Mouse (Mus musculus) T-helper 17 cell (primary cell): ENCODE measurements around the gene Gm20518.

Source experiments
- in situ Hi-C, 2 experiments: fragments of 300-600 bp; cut with MboI, MseI; formaldehyde crosslinking; loops; 1 replicate in 1 of 2; 2 replicates in 1 of 2; pipeline ENCODE4 v1.15.1; 2025; ENCODE audit warnings: high pct_unique_total_duplicates in 2 of 2

Gene Gm20518

DNA sequence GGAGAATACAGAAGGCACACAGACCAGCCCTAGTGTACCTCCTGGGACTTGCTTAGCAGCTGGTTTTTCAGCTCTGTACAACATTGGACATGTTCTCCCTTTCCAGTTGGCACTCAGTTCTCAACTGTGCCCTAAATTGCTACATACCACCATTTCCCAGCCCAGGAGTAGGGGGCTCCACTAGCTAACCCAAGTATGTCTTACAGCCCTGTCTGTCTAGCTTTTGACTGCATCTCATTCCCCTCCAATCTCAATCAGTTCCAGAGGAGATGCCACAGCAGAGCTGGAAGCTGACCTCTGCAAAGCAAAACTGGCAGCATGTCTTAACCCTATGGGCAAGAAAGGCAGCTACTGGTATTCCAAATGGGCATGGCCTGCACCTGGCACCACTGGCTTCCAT, 4.6 kb upstream of the Gm20518 start:
- in situ Hi-C loops = no loop called here

DNA sequence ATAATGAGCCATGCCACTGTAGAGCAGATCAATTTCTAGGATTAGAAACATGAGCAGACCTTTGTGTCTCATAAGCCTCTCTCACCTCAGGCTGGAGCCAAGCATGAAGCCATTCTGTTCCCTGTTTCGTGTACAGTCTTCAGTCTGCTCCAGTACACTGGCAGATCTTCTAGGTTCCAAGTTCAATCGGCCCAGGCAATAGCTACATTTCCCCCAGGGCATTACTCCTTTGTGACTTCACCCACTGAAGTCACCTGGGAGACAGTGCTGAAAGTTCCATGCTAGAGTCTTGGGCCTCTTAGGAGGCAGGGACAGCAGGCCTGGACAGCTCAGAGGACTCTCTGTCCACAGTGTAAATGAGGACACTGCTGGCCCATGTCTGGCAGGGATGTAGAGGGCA, 2.5 kb upstream of the Gm20518 start, which contains the start of gene Tssk1:
Gene Tssk1, plus strand, starts transcription at position 301 of the 400 bp plus-strand sequence.
- in situ Hi-C loops = no loop called here

DNA sequence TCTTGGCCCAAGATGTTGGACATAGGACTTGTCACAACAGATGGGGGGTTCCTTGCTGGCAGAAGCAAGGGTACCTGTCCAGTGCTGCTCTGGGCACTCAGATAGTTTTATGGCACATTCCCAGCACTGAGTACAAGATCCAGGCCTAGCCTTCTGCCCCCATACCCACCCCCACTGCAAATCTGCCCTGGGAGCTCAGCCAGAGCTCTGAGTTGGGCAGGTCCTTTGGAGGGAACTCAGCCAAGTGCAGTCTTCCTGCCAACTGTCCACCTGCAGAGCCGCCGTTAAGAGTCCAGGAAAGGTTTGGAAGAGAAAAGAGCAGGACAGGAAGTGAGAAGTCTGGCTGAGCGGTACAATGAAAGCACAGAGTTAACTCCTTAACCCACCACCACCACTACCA, 1.1 kb upstream of the Gm20518 start:
- in situ Hi-C loops = no loop called here

DNA sequence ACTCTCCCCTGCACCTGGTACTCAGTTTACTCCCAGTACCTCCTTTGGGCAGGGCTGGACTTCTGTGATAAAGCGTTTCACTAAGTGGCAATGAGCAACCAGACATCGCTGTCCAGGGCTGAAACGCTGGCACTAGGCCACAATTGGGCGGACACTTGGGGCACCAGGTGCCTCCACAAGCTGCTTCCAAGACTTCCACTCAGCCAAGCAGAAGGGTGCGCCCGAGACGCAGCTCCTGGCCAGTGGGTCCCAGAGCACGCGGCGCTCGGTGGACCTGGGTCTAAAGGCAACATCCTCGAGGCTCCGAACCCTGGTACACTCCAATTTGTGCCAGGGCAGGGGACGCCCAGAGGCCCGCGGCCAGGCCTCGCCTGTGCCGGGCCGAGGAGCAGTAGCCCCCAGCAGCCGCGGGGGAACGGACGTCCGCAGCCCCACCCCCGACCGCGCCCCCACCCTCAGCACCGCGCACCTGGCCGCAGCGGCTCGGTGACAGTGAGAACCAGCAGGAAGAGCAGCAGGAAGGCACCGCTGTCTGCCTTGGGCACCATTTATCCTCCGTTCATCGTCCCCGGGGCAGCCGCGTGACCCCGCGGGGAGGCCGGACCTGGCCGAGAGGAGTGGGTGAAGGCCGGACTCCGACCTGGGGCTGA, 429 bp downstream of the Gm20518 start:
- in situ Hi-C loops = no loop called here

DNA sequence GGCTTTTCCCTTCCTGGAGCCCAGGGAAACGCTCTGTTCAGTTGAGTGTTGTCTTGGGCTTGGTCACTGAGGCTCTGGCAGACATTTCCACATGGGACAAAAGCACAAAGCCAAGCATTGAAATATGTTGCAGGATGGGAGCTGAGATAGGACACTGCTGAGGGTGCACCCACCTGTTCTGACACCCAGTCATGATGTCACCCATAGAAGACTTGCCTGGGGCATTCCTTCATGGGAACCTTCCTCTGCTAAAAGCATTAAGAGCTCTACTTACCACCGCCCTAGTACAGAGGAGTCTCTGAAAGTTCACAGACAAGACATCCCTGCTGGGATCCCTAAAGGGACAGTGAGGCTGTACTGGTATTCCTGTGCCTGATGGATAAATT, 1.1 kb downstream of the Gm20518 start:
- in situ Hi-C loops = no loop called here

DNA sequence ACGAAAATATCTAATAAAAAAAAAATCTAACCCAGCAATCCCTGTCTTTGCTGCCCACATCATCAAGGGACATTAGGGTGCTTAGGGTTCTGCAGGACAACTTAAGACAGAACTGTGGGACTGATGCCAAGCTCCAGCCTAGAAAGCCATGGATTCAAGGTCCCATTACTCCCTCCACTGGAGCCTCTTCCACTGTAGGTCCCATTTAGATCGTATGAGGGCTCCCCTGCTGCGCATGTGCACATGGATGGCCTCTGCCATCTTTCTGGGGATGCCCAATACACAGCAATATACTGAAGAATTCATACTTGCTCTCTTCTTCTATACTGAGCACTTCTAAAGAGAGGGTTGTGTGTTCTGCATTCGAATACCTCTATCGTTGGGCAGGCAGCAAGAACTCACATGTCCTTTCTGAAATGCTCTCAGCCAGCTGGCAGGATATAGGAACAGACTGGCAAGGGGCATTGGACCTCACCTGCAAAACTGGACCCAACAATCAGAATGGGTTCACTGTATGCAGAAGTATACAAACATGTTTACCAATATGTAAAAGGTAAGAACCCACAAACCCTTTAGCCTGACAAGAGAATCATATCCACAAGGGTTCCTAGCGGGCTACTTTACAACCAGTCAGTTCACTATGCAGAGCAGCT, 1.7 kb downstream of the Gm20518 start:
- in situ Hi-C loops = no loop called here

DNA sequence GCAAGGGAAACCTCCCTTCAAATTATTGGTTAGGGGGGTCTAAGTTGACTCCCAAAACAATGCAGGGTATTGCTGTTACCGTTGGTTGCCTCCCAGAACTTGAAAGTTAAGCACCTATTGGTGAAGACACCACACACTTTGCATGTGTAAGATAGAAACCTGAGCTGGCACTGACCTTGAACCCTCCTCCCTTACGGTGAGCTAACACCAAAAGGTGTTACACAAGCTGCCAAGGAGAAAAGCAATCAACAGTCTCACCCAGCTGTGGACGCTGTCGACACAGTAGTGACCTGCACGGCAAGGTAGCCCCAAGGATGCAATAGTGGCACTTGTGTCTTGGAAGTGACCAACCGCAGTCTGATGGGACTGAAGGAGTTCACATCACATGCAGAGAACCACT, 7.4 kb downstream of the Gm20518 start:
- in situ Hi-C loops = no loop called here

DNA sequence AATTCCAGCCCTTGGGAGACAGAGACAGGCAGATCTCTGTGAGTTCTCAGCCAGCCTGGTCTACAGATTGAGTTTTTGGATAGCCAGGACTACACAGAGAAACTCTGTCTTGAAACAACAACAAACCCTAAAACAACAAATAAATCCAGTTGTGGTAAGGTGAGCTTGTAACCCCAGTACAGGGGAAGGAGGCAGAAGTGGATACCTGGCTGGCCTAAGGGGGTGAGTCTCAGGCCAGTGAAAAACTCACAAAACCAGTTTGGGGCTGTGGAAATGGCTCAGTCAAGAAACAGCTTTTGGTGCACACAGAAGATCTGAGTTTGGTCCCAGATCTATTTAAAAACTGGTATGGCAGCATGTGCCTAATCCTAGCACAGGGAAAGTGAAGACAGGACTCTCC, 9.3 kb downstream of the Gm20518 start:
- in situ Hi-C loops = no loop called here

DNA sequence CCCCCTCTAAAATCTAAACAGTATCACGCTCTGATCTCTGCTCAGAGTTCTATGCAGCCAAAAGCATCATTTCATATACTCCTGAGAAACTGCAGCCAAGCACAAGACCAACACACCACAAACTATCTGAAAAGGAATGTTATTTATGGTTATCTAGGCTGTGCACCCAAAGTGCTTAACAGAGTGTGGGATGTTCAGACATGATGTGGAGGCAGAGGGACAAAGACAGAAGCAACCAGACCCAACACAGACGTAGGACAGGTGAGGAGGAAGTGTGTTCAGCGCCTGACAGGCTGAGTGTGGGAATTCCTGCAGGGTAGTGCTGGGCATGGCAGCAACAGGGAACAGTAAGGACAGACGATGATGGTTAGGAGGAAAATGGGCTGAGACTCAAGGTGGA, 11.9 kb downstream of the Gm20518 start:
- in situ Hi-C loops = no loop called here

DNA sequence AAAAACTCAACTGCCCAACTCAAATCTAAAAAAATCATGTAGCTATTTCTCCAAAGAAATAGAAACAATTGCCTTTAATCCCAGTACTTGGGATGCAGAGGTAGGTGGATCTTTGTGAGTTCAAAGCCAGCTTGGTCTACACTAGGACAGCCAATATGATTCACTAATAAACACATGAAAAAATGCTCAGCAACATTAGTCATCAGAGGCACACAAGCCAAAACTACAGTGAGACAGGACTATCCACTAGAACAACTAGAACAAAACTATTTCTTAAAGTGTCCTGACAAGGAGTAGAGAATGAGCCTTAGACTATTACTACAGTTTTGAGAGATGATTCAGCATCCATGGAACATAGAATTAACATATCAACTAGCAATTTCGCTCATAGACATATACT, 15.4 kb downstream of the Gm20518 start:
- in situ Hi-C loops = no loop called here

DNA sequence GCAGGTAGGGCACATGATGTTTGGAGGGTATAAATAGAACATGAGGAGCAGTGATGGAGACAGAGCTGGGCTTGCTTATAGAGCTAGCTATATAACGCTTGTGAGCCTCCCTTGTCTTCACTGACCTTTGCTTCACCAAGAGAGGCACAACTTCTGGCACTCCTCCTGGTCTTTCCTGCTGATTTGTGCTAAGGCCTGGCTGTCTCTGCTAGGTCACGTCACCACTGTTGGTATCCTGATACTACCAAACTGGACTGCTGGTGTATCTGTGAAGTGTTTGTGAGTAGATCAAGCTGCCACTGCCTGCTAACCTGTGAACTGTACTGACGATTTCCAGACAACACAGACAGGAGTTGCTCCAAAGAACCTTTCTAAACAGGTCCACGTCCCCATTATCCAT, 16.3 kb downstream of the Gm20518 start:
- in situ Hi-C loops = no loop called here

DNA sequence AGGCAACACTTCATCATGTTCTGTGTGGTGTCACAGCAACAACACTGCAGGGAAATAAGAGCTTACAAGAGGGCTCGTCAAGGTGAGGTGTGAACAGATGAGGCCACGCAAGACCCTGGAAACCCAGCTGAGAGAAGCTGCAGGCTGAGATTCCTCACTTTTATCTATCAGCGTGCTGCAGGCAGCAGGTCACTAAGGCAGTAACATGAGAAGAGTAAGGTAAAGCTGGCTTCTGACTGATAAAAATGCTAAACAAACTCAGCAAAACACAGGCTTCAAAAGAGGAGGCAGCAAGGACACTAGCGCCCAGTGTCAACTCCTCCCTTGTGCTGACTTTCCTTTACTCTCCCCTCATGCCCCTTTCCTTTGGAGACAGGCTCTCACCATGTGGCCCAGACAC, 18.5 kb downstream of the Gm20518 start:
- in situ Hi-C loops = no loop called here

DNA sequence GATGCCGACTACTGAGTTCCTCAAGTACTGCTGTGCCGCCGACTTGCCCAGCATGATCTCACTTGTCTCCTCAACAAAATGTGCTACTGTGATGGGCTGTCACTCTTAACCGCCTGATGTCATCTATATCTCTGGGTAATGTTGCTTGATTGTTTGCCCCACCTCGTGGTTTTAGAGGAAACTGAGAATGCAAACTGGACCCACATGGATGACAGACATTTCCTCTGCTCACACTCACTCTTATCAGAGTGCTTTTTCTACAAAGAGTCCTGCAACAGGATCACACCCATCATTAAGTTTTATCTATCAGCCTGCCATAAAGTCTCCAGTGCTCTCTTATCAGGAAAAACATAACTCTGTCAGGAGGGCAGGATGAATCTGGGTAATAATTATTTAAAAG, 20.2 kb downstream of the Gm20518 start:
- in situ Hi-C loops = no loop called here

DNA sequence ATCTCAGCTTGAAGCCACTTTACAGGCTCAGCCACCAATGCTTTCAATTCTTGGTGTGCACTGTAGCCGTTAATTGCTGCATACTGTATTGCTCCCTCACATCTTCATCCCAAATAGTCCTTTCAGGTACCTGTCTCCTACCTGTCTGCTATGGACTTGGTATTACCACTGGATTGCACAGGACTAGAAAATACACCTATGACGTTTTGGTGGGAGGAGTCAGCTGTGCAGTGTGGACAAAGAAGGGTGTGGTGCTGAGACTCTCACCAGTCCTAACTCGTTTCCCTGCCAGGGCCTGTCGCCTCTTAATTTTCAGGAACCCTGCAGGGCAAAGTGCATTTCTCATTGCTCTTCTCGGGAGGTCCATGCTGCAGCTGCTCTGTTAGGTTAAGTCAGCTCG, 25.7 kb downstream of the Gm20518 start:
- in situ Hi-C loops = no loop called here

DNA sequence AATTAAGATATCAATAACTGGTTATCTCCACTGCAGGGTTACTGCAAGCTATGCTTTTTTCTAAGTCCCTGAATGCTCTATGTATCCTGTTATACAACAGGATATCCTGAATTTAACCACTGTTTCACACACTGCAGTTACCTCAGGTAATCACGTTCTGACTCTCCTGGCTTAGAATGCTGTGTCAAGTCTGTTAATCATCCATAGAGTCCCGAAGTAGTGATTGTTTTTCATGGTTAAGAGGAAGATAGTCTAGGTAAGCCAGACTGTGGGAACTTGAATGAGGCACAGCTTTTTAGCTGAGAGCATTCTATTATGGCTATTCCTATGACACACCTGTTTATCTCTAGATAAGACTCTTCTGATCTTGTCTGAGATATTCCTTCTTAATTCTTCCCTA, 26.2 kb downstream of the Gm20518 start:
- in situ Hi-C loops = no loop called here

DNA sequence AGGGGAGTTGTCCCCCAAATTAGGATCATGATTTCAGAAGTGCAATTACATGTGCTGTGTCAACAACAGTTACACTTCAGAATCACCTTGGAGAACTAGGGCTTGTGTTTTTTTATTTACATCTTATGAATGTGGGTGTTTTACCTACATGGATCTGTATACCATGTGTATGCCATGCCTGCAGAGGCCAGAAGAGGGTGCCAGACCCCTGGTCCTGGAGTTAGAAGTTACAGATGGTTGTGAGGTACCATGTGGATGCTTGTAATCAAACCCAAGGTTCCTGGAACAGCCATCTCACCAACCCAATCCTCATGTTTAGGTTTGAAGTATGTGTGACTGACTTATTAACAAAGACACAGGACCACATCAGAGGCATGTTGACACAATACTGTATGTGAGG, 32.9 kb downstream of the Gm20518 start:
- in situ Hi-C loops = no loop called here

DNA sequence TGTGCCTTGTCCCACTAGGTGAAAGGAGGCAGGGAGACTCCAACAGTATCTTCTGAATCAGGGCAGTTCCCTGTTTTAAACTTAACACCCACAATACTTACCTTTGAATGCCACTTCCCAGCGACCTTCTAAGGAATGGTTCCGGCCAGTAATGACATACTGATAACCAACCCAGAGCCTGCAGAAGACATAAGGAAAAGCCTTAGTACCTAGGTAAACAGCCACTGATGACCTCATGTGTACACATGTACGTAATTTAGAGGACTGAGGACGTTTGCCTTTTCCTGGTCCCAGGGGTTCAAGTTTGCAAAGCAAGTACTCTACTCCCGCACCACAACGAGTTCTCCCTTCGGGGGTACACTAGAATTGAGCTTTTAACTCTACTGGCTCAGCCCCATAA, 34.3 kb downstream of the Gm20518 start:
- in situ Hi-C loops = no loop called here

DNA sequence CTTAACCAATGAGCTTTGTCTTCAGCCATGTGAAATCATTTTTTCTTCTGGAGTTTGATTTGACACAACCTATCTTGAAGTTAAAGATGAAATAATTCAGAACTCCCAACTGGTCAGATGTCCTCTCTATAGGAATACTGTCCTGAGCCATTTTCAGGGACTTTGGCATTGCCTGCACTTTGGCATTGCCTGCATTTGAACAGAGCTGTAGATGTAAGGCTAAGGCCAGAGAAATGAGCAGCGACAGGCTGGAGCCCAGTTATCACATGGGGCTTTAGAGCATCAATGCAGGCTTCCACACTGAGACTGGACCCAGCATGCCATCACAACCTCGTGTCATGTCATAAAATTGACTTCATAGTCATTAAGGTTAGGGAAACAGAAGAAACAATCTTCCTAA, 38.2 kb downstream of the Gm20518 start:
- in situ Hi-C loops = no loop called here

DNA sequence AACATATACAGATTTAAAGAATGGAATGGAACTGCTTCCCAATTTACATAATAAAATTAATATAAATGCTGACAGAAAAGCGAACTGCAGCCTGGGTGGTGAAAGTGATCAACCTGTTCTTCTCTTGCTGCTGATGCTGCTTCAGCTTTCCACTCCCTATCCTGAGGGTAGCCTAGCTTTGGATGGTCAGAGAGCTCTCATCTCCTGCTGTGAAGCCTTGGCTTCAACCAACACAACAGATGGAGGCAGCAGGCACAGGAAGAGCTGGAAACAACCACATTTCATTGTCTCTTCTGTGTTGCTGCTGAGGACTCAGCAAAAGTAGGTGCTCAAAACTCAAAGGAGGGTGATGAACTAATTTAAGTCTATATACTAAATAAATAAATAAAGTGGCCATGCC, 39.6 kb downstream of the Gm20518 start:
- in situ Hi-C loops = no loop called here

DNA sequence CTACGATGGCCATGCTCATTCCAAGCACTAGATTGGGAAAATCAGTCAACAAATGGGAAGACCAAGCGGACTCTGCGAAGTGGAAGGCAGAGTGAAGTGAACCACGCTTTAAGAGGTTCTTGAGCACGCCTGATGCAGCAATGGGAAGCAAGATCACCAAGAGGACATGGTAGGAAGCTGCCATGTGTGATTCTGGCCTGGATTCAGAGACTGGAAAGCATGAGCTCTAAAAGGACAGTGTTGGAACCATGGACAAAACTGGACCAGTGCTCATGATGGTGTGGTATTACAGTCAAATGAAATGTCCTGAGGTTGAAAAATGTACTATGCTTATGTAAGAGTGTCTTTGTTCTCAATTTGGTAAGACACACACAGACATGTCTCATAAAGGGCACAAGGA, 40.1 kb downstream of the Gm20518 start:
- in situ Hi-C loops = no loop called here

DNA sequence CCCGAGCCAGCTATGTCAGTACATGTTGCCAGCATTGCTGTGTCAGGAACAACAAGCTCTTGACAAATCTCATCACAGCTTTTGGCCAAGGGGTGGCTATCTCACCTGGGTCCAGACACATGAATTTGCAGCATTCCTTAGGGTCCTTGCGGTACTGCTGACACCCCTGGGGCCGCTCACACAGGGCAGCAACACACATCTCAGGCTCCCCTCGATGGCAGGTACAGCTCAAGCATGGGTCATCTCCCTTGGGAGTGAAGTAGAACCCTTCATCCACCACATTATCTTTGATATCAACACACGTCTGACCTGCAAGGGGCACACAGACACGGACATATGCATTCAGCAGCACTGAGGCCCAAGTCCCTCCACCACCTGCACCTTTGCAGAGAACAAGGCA, 42.0 kb downstream of the Gm20518 start:
- in situ Hi-C loops = no loop called here

DNA sequence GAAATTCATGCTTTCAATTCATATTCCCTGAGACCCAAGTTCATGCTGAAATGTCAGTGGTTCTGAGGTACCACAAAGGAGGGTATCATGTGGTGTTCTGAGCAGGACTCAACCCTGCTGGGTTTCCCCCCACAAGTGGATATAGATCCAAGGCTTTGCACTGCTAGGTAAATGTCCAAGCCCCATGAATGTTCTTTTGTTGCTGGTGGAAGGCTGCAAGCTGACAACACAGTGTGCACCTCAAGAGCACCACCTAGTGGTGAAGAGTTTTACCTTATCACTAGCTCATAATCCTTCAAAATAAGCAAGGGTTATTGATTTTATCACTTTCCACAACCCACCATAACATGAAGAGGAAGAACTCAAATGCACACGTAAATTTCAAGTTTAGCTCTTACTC, 42.5 kb downstream of the Gm20518 start:
- in situ Hi-C loops = no loop called here

DNA sequence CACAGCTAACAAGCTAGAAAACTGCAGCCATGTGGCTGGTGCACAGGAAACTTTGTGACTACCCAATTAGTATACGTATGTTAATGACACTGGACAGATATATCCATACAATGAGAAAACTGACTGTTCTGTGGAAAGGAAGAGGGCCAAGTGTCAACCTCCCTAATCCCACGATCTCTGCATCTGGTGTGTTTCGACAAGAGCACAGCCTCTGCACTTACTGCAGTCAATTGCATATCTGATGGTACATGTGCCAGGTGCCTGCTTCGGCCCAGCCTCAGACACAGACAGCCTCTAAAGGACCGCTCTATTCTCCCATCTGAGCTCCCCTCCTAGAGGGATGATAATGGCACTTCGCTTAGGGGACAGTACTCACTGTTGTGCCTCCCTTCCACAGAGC, 43.0 kb downstream of the Gm20518 start:
- in situ Hi-C loops = no loop called here
